Mouse (Mus musculus) thymus, postnatal 36 days (tissue): ENCODE measurements around the gene Dyrk1a.
A peak's percentile ranks its signal among the peaks of the same experiment; 100 is the strongest.
"Not testable (repeated sequence)": the region's sequence is repeated elsewhere in the genome, so short reads cannot be mapped to it uniquely, and the experiment has no call there.

Experiments used
- DNase-seq, 2 experiments: peaks; one replicate each; pipeline ENCODE4 v3.0.0; 2022; ENCODE audit warnings: mixed read lengths in 2 of 2

Dyrk1a gene

GRCm38 (mm10) chr16:94641799-94642198, 72.0 kb downstream of the Dyrk1a start:
- DNase-seq: no peak

GRCm38 (mm10) chr16:94647153-94647552, 77.3 kb downstream of the Dyrk1a start:
- peak; percentile 21 to 24 for DNase-seq

- DNase-seq: no peak
Measured at GRCm38 (mm10) chr16:94647925-94648324, 78.1 kb downstream of the Dyrk1a start.

GRCm38 (mm10) chr16:94649861-94650260, 80.1 kb downstream of the Dyrk1a start:
- DNase-seq: no peak

- no peak for DNase-seq
Measured at GRCm38 (mm10) chr16:94652091-94652713, 82.4 kb downstream of the Dyrk1a start.

GRCm38 (mm10) chr16:94655083-94655482, 85.3 kb downstream of the Dyrk1a start:
- no peak for DNase-seq

- no peak for DNase-seq
Measured at GRCm38 (mm10) chr16:94656891-94657290, 87.1 kb downstream of the Dyrk1a start.

- DNase-seq: no peak
Measured at GRCm38 (mm10) chr16:94659394-94659793, 89.6 kb downstream of the Dyrk1a start.

- DNase-seq: no peak
Measured at GRCm38 (mm10) chr16:94660221-94660620, 90.4 kb downstream of the Dyrk1a start.

GRCm38 (mm10) chr16:94667557-94667956, 97.7 kb downstream of the Dyrk1a start:
- DNase-seq: no peak

- DNase-seq: no peak
Measured at GRCm38 (mm10) chr16:94671313-94671712, 101.5 kb downstream of the Dyrk1a start.

GRCm38 (mm10) chr16:94680924-94681323, 111.1 kb downstream of the Dyrk1a start:
- DNase-seq: no peak

GRCm38 (mm10) chr16:94681760-94682159, 112.0 kb downstream of the Dyrk1a start:
- DNase-seq: no peak

GRCm38 (mm10) chr16:94683960-94684359, 114.2 kb downstream of the Dyrk1a start:
- no peak for DNase-seq

- no peak for DNase-seq
Measured at GRCm38 (mm10) chr16:94693687-94694305, 124.0 kb downstream of the Dyrk1a start.

GRCm38 (mm10) chr16:94697553-94697952, 127.7 kb downstream of the Dyrk1a start:
- no peak for DNase-seq

- DNase-seq: not testable (repeated sequence)
Measured at GRCm38 (mm10) chr16:94698234-94698633, 128.4 kb downstream of the Dyrk1a start.

GRCm38 (mm10) chr16:94701141-94701540, 131.3 kb downstream of the Dyrk1a start:
- no peak for DNase-seq

- DNase-seq: no peak
Measured at GRCm38 (mm10) chr16:94701971-94702370, 132.2 kb downstream of the Dyrk1a start.

GRCm38 (mm10) chr16:94713480-94714094, 143.8 kb downstream of the Dyrk1a start:
- peak; percentile 80 to 81 for DNase-seq

GRCm38 (mm10) chr16:94714483-94714882, 144.7 kb downstream of the Dyrk1a start:
- DNase-seq: no peak

- no peak for DNase-seq
Measured at GRCm38 (mm10) chr16:94717051-94717450, 147.2 kb downstream of the Dyrk1a start.

- DNase-seq: no peak
Measured at GRCm38 (mm10) chr16:94718919-94719318, 149.1 kb downstream of the Dyrk1a start.

- DNase-seq: no peak
Measured at GRCm38 (mm10) chr16:94719488-94719887, 149.7 kb downstream of the Dyrk1a start.
